Mouse (Mus musculus) embryonic facial prominence, embryonic 10.5 days (tissue): ENCODE results near the gene Ltb. TPM values are rescaled to one million over a fixed set of nuclear protein-coding genes. Genes with fewer than 3 reads are reported as not detected.

ENCODE experiments used
- DNase-seq: peaks from one replicate; pipeline ENCODE4 v3.0.0-alpha.2; 2017; ENCODE audit warnings: low spot score
- H3K27ac ChIP-seq: fragments of 300-500 bp; sonication (generic); replicated peaks from 2 replicates; pipeline ENCODE4 v1.5.1; 2016; ENCODE audit warnings: mild to moderate bottlenecking
- H3K27me3 ChIP-seq: fragments of 300-500 bp; sonication (generic); replicated peaks from 2 replicates; pipeline ENCODE4 v1.6.1; 2016; ENCODE audit warnings: low read depth, mild to moderate bottlenecking; ENCODE audit not compliant: poor library complexity, severe bottlenecking
- H3K36me3 ChIP-seq: fragments of 300-500 bp; sonication (generic); replicated peaks from 2 replicates; pipeline ENCODE4 v1.6.1; 2016; ENCODE audit warnings: mild to moderate bottlenecking, moderate library complexity
- H3K4me1 ChIP-seq: fragments of 300-500 bp; sonication (generic); 2 replicates; pipeline ENCODE4 v1.6.1; 2016
- H3K4me3 ChIP-seq: fragments of 300-500 bp; sonication (generic); 2 replicates; pipeline ENCODE4 v1.5.1; 2016; ENCODE audit warnings: mild to moderate bottlenecking, moderate library complexity
- H3K9me3 ChIP-seq: fragments of 300-500 bp; sonication (generic); 2 replicates; pipeline ENCODE4 v1.6.1; 2016; ENCODE audit warnings: mild to moderate bottlenecking
- WGBS: fragments of 180-500 bp; shearing (Covaris S2); methylation state at CpG from one replicate; pipeline ENCODE4 v1.1.7; 2016; 5-methylcytosine and 5-hydroxymethylcytosine counted together
- polyA plus RNA-seq: library from polyadenylated mRNA; unstranded; fragments of >200 nt; fragmentation: Nextera tagmentation; extraction: Ambion mirVana; gene quantifications from 2 replicates; pipeline ENCODE4 v1.2.1, GENCODE M21; 2016

Ltb gene
- polyA plus RNA-seq, 1 experiment from 2014 or later, result 0.16 TPM

DNA sequence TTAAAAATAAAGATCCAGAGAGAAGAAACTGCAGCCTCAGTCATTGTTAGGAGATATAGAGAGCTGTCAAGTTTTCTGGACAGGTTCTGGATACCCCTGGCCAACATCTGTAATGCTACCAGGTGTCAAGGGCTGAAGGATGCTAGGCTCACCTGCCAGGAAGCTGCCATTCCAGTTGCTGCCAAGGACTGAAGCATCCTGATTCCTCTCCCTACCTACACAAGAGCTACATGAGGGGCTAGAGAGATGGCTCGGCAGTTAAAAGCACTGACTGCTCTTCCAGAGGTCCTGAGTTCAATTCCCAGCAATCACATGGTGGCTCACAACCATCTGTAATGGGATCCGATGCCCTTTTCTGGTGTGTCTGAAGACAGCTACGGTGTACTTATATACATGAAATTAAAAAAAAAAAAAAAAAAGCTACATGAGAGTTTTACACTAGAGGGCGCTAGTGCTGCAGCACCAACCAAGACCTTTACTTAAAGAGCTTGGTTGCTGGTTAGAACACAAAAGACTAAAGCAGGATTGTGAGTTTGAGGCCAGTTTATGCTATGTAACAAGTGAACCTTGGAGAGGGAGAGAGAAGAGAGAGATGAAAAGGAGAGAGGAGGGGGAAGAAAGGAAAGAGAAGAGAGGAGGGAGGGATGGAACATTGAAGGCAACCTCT is 25.6 kb upstream of the Ltb start:
- H3K36me3 ChIP-seq, result no peaks in the 10 kb centered on the region
- 23% methylated on average over 4 of the region's 4 CpGs for WGBS
- H3K4me3 ChIP-seq, result no peak overlapping the region
- no peaks in the 10 kb centered on the region for H3K27me3 ChIP-seq
- no peaks in the 10 kb centered on the region for H3K9me3 ChIP-seq
- H3K27ac ChIP-seq, result no peak overlapping the region
- DNase-seq, result no peak
- H3K4me1 ChIP-seq, result peaks cover 12% of the 10 kb centered on the region

DNA sequence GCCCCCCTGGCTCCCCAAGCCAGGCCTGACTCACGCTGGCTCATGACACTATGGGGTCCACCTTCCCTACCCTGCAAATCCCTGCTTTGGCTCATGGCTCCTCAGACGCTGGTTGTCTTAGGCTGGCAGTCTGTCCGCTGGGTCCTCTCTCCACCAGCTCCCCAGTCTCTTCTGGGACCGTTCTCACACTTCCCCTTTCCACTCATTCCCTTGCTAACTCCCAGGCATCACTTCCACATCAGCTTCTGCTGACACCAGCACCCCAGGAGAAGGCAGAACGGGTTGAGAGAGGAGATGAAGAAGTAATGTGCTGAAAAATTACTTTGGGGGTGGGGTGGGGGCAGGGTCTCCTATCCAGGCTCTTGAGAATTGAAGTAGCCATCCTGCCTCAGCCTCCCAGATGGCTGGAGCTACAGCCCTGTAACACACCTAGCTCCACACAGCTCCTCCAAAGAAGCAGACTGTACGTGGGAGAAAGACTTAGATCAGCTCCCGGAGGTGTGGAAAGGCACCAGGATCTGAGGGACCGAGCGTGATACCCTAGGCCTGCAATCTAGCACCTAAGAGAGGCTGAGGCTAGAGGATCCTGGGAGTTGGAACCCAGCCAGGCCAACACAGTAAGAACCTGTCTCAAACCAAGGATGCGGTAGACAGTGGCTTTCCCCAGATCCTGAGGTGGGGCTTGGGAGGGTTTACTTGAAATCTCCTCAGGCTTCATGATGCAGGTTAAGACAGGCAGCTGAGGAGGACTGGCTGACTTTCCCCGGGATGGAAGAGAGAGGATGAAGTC is 21.6 kb upstream of the Ltb start:
- H3K4me3 ChIP-seq, result 0 out of 2 replicates have a peak overlapping the region, but pooled peaks have one; percentile 13
- DNase-seq, result no peak
- H3K27ac ChIP-seq, result no peak overlapping the region
- no peaks in the 10 kb centered on the region for H3K36me3 ChIP-seq
- H3K4me1 ChIP-seq, result peaks cover 3% of the 10 kb centered on the region; the same call in 1 of the 2 replicates
- H3K27me3 ChIP-seq, result no peaks in the 10 kb centered on the region
- H3K9me3 ChIP-seq, result no peaks in the 10 kb centered on the region
- WGBS, result 77% methylated on average over 11 of the region's 11 CpGs

DNA sequence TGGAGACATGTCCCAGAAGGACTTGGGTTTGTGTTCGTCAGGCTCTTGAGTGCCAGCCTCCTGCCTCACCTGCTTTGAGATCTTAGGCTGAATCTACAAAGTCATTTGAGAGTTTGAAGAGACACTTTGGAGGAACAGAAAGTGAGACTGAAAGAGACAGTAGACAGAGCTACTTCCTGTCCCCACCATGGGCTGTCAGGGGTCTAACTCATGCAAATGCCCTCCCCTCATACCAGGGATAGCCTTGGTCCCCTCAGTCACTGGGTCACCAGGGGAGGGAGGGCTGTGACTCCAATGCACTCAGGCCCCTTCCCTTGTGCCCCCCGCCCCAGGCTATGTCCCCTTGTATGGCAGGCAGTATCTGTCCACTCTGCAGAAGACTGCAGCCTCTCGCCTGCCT is 20.9 kb upstream of the Ltb start:
- Histone ChIP-seq H3K4me1 (peaks cover 3% of the 10 kb centered on the region; the same call in 1 of the 2 replicates), H3K9me3 (no peaks in the 10 kb centered on the region), H3K27me3 (no peaks in the 10 kb centered on the region), H3K27ac (no peak overlapping the region; the same call in 1 of the 2 replicates), H3K4me3 (no peak overlapping the region), H3K36me3 (no peaks in the 10 kb centered on the region)
- 85% methylated on average over 3 of the region's 3 CpGs for WGBS
- DNase-seq, result no peak

DNA sequence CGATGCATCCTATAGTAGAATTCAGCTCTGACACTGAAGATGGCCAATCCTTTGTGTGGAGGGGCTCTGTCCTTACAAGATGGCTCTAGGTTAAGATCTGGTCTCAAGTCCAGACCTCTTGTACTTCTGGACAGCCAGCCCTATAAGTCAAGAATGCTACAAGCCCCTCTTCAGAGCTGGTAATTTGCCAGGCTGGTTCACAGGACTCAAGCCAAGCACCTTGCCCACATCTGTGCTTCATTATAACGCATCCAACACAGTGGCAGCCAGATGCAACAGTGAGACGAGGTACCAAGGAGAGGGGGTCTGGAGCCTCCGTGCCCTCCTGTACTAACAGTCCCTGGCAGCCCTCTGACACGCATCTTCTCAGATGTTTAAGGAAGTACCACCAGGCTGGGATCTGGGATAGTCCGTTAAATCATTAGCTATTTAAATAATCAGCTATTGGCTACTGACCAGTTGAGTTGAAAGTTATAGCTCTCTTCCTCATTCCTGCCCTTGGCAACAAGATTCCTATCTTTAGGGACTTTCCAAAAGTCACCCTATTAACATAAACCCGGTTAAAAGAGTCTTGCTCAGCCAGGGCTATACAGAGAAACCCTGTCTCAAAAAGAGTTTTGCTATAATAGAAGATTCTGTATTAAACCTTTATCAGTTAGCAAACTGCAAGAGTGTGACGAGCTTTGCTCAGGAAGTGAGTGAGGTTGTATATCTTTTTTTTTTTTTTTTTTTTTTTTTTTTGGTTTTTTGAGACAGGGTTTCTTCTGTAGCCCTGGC is 19.9 kb upstream of the Ltb start:
- H3K27me3 ChIP-seq, result no peaks in the 10 kb centered on the region
- WGBS, result 67% methylated on average over 8 of the region's 8 CpGs
- H3K27ac ChIP-seq, result no peak overlapping the region
- no peak for DNase-seq
- H3K4me1 ChIP-seq, result no peaks in the 10 kb centered on the region
- no peaks in the 10 kb centered on the region for H3K36me3 ChIP-seq
- H3K4me3 ChIP-seq, result no peak overlapping the region
- H3K9me3 ChIP-seq, result no peaks in the 10 kb centered on the region

DNA sequence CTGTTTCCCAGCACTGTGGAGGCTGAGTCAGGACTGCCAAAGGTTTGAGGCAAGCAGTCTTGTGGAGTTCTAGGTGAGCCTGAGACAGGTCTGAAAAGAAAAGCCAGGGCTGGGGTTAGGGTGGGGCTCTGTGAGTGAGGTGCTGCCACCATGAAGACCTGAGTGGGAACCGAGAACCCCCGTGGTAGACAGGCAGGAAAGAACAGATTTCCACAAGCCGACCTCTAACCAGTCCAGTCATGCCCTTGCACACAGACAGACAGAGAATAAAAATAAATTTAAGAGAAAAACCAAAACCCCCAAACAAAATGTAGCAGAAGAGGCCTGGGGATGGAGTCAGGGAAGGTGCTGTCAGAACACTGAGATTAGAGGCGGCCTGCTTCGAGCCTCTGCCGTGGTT is 18.9 kb upstream of the Ltb start:
- no peak overlapping the region for H3K27ac ChIP-seq
- no peaks in the 10 kb centered on the region for H3K27me3 ChIP-seq
- 0 out of 2 replicates have a peak overlapping the region, but pooled peaks have one; percentile 16 for H3K4me3 ChIP-seq
- H3K36me3 ChIP-seq, result no peaks in the 10 kb centered on the region
- no peak for DNase-seq
- H3K4me1 ChIP-seq, result no peaks in the 10 kb centered on the region
- H3K9me3 ChIP-seq, result no peaks in the 10 kb centered on the region
- WGBS, result 79% methylated on average over 6 of the region's 6 CpGs

DNA sequence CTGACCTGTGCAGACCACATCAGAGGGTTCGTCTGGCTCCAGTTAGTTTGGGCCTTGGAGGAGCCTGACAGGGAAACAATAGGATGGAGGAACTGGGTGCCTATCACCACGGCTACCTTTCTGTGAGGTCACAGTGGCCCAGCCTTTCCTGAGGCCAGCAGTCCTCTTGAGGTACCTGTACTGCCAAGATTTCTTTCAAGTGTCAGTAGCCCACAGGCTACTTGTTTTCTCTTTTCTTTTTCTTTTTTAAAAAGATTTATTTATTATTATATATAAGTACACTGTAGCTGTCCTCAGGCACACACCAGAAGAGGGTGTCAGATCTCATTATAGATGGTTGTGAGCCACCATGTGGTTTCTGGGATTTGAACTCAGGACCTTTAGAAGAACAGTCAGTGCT is 18.3 kb upstream of the Ltb start, which contains the start of gene Aif1:
Gene Aif1 (minus strand): TSS at position 101 of the 400 bp plus-strand sequence.
- no peaks in the 10 kb centered on the region for H3K36me3 ChIP-seq
- no peak within 1 kb of the TSS for H3K27ac ChIP-seq
- no peaks in the 10 kb centered on the region for H3K4me1 ChIP-seq
- 0 out of 2 replicates have a peak within 1 kb of the TSS, but pooled peaks have one; percentile 16 for H3K4me3 ChIP-seq
- H3K27me3 ChIP-seq, result no peaks in the 10 kb centered on the region
- DNase-seq, result no peak
- WGBS, result 53% methylated on average over 2 of the region's 2 CpGs
- H3K9me3 ChIP-seq, result no peaks in the 10 kb centered on the region

DNA sequence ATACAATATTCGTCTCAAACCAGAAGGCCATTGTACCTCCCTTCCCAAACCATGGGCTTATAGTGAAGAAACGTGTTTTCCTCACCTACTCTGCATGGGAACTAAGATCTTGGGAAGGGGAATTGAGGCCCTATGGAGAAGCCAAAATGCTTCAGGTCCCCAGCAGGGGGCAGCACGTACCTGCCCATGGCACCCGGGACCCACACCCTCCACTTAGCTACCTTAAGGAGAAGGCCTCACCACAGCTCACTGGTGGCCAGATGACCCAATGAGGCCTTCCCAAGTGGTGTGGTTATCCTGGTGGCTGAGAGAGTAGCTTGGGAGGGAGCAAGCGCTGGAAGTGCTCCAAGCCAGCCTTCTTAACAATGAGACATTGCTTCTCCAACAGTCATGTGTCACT is 15.7 kb upstream of the Ltb start:
- no peaks in the 10 kb centered on the region for H3K4me1 ChIP-seq
- peak; percentile 80 for DNase-seq
- H3K27ac ChIP-seq, result no peak overlapping the region
- 9% methylated on average over 5 of the region's 5 CpGs for WGBS
- H3K4me3 ChIP-seq, result no peak overlapping the region
- no peaks in the 10 kb centered on the region for H3K27me3 ChIP-seq
- no peaks in the 10 kb centered on the region for H3K9me3 ChIP-seq
- H3K36me3 ChIP-seq, result no peaks in the 10 kb centered on the region

DNA sequence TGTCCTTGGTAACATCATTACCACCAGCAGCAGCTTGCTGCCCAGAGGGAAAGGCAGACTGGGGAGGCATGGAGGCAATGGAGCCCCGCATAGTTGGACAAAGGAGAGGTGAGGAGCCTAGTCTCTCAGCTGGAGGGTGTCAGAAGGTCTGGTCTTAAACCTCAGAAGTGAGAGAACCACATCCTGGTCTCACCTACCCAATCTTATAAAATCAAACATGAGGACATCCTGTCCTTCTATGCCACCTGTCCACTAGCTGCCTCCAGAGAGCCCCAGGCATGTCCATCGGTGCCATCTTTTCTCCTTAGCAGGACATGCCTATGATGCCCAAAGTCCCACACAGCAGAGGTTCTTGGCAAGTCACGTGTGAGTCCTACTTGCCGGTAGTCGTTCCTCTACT is 14.1 kb upstream of the Ltb start:
- 89% methylated on average over 5 of the region's 5 CpGs for WGBS
- no peaks in the 10 kb centered on the region for H3K9me3 ChIP-seq
- no peak for DNase-seq
- no peaks in the 10 kb centered on the region for H3K27me3 ChIP-seq
- no peak overlapping the region for H3K27ac ChIP-seq
- H3K36me3 ChIP-seq, result no peaks in the 10 kb centered on the region
- 0 out of 2 replicates have a peak, but pooled peaks cover 6% of the 10 kb centered on the region for H3K4me1 ChIP-seq
- H3K4me3 ChIP-seq, result no peak overlapping the region

DNA sequence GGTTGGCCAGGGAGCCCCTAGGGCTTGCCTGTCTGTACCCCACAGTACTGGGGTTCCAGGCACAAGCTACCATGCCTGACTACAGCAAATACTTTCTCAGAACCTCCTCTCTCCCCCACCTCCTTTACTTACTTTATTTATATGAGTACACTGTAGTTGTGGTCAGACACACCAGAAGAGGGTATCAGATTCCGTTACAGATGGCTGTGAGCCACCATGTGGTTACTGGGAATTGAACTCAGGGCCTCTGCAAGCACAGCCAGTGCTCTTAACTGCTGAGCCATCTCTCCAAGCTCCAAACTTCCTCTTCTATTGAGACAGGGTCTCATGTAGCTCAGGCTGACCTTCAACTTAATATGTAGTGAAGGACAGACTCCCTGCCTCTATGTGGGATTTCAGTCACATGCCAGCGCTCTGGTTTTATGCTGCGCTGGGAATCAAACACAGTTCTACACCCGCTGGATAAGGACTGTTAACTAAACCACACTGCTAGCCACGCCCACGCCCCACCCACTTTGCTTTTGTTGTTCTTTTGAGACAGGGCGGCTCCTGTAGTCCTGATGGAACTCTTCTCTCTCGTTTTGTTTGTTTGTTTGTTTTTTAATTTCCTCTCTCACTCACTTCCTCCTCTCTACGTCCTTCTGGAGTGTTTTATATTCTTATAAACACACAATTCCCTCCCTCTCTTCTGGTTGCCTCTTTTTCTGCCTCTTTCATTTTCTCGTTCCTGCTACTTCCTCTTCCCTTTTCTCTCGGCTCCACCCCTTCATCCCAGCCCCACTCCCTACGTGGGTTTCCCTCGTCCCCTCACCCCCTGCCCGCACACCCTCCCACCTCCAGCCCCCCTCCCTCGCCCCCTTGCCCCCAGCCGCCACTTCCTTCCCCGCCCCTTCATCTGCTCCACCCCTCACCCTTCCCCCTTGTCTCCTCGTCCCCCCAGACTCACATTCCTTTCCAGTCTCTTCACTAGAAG is 8.3 kb upstream of the Ltb start:
- H3K4me1 ChIP-seq, result peaks cover 25% of the 10 kb centered on the region
- no peaks in the 10 kb centered on the region for H3K27me3 ChIP-seq
- H3K27ac ChIP-seq, result peak overlapping the region; percentile 85
- no peaks in the 10 kb centered on the region for H3K9me3 ChIP-seq
- H3K4me3 ChIP-seq, result peak overlapping the region; percentile 60
- 2% methylated on average over 18 of the region's 18 CpGs for WGBS
- peak; percentile 78 for DNase-seq
- no peaks in the 10 kb centered on the region for H3K36me3 ChIP-seq

DNA sequence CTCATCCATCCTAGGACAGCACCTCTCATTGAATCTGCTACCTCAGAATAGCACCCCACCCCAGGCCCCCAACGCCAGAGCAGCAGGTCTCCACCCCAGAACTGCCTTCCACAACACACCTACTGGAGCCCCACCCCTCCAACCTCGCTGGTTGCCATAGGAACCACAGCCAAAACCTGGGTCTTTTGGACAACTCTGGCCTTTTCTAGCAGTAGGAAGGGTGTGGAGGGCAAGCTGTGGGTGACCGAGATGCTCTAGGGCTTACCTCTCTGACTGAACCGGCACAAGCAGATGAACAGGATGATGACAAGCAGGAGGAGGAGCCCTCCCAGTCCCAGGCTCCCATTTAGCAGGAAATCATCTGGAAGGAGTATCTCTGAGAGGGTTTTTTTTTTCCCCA is 7.6 kb upstream of the Ltb start:
- WGBS, result 3% methylated on average over 4 of the region's 4 CpGs
- peaks cover 25% of the 10 kb centered on the region for H3K4me1 ChIP-seq
- peak overlapping the region; percentile 85 for H3K27ac ChIP-seq
- no peaks in the 10 kb centered on the region for H3K36me3 ChIP-seq
- H3K4me3 ChIP-seq, result peak overlapping the region; percentile 60
- H3K9me3 ChIP-seq, result no peaks in the 10 kb centered on the region
- DNase-seq, result peak; percentile 72
- no peaks in the 10 kb centered on the region for H3K27me3 ChIP-seq

DNA sequence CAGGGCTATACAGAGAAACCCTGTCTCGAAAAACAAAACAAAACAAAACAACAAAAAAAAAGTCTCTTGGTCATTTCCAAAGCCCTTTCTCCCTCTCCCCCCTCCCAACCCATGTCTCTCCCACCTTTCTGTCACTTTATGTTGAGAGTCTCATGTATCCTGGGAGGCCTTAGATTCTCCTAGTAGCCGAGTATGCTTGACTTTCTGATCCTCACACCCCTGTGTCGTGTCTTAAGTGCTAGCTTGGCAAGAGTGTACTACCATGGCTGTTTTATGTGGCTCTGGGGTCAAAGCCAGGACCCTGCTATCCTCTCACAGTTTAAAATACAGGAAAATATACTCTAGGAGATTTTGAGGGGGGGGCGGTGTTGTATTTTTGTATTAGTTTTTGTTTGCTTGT is 6.9 kb upstream of the Ltb start:
- Histone ChIP-seq H3K27ac (no peak overlapping the region), H3K9me3 (no peaks in the 10 kb centered on the region), H3K36me3 (no peaks in the 10 kb centered on the region), H3K27me3 (no peaks in the 10 kb centered on the region), H3K4me3 (no peak overlapping the region), H3K4me1 (peaks cover 25% of the 10 kb centered on the region)
- no peak for DNase-seq
- 77% methylated on average over 4 of the region's 4 CpGs for WGBS
